Mouse (Mus musculus) embryonic facial prominence, embryonic 10.5 days (tissue): ENCODE data around the gene Prkcsh. TPM values are rescaled to one million over a fixed set of nuclear protein-coding genes. Genes with fewer than 3 reads are reported as not detected.
A peak's percentile ranks its signal among the peaks of the same experiment; 100 is the strongest.

ENCODE experiments used
- DNase-seq: peaks from one replicate; pipeline ENCODE4 v3.0.0-alpha.2; 2017; ENCODE audit warnings: low spot score
- H3K27ac ChIP-seq: fragments of 300-500 bp; sonication (generic); replicated peaks from 2 replicates; pipeline ENCODE4 v1.5.1; 2016; ENCODE audit warnings: mild to moderate bottlenecking
- H3K27me3 ChIP-seq: fragments of 300-500 bp; sonication (generic); replicated peaks from 2 replicates; pipeline ENCODE4 v1.6.1; 2016; ENCODE audit warnings: low read depth, mild to moderate bottlenecking; ENCODE audit not compliant: poor library complexity, severe bottlenecking
- H3K36me3 ChIP-seq: fragments of 300-500 bp; sonication (generic); replicated peaks from 2 replicates; pipeline ENCODE4 v1.6.1; 2016; ENCODE audit warnings: mild to moderate bottlenecking, moderate library complexity
- H3K4me1 ChIP-seq: fragments of 300-500 bp; sonication (generic); 2 replicates; pipeline ENCODE4 v1.6.1; 2016
- H3K4me3 ChIP-seq: fragments of 300-500 bp; sonication (generic); 2 replicates; pipeline ENCODE4 v1.5.1; 2016; ENCODE audit warnings: mild to moderate bottlenecking, moderate library complexity
- H3K9me3 ChIP-seq: fragments of 300-500 bp; sonication (generic); 2 replicates; pipeline ENCODE4 v1.6.1; 2016; ENCODE audit warnings: mild to moderate bottlenecking
- WGBS: fragments of 180-500 bp; shearing (Covaris S2); methylation state at CpG from one replicate; pipeline ENCODE4 v1.1.7; 2016; 5-methylcytosine and 5-hydroxymethylcytosine counted together
- polyA plus RNA-seq: library from polyadenylated mRNA; unstranded; fragments of >200 nt; fragmentation: Nextera tagmentation; extraction: Ambion mirVana; gene quantifications from 2 replicates; pipeline ENCODE4 v1.2.1, GENCODE M21; 2016

The Prkcsh gene
- polyA plus RNA-seq, 1 experiment from 2014 or later = 107 TPM

DNA sequence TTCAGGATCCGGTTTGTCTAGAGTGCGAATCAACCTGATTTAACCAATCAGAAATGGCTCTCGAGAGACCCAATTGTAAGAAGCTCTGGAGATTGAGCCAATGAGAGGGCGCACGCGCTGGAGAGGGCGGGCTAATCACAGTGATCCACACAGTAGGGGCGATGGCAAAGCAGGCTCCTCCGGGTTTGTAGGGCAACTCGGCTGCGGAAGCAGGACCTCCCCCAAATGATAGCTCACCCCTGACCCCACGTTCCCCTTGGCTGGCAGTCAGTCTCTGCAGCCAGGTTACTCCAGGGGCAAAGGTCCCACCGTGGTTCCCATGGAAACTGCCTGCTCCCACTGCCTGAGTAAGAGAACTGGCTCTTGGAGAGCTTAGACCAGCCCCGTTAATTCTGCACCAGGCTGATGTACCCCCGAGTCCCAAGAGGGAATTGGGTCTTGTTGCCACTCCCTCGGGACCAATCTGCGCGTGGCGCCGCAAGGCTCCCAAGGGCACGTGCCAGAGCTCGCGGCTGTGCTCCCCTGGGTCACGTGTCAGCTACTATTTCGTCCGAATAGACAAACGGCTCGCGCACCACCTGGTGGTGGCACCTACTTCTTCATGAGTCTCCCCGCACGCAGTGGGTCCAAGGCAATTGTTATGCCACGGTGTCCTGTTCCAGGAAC lies 51.9 kb downstream of the Prkcsh start:
- peaks cover 40% of the 10 kb centered on the region for H3K4me1 ChIP-seq
- DNase-seq = peak; percentile 80
- H3K4me3 ChIP-seq = peak overlapping the region; percentile 41
- H3K36me3 ChIP-seq = peaks cover 28% of the 10 kb centered on the region
- no peak overlapping the region for H3K27ac ChIP-seq
- H3K9me3 ChIP-seq = no peaks in the 10 kb centered on the region
- WGBS = 2% methylated on average over 32 of the region's 32 CpGs
- H3K27me3 ChIP-seq = peaks cover 68% of the 10 kb centered on the region

DNA sequence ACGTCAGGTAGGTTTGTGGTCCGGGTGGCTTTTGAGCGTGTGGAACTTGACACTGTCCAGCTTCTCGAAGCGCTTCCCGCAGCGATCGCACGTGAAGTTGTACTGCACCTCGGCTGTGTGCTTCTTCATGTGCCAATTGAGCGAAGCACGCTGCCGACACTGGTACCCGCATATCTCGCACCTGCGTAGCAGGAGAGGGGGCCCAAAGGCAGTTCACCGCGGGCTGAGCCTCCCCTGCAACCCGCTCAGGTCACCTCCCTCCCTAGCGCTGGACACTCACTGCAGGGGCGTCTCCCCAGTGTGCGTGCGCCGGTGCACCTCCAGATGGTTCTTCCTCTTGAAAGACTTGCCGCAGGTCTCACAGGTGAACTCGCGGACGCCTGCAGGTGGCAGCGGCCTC lies 53.1 kb downstream of the Prkcsh start:
- peak; percentile 14 for DNase-seq
- Histone ChIP-seq H3K4me3 (no peak overlapping the region), H3K36me3 (peaks cover 35% of the 10 kb centered on the region), H3K27me3 (peaks cover 57% of the 10 kb centered on the region), H3K9me3 (no peaks in the 10 kb centered on the region), H3K27ac (no peak overlapping the region), H3K4me1 (peaks cover 28% of the 10 kb centered on the region)
- 36% methylated on average over 29 of the region's 29 CpGs for WGBS

DNA sequence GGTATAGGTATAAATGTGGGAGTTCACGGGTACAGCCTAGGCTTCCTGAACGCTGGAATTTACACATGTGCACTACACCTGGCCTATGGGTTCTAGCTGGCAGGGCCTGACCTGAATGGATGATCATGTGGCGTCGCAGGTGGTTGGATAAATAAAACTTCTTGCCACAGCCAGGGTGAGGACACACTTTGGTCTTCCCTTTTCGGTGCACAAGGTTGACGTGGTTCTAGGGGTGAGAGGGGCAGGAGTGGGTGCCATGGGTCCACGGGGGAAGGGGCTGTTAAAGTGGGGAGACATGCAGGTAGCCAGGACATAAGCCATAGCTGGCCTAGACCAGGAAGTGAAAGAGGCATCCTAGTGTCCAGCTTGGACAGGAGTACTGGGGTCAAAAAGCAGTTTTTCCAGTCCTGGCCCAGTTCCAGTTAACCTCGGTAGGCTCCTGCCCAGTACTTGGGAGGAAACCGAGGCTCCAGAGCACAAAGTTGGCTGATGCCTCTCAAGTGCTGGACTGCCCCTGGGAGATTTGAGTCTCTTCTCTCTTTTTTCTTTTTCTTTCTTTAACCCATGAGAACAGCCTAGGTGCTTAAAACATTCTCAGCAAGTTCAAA lies 53.8 kb downstream of the Prkcsh start:
- DNase-seq = no peak
- peaks cover 21% of the 10 kb centered on the region for H3K4me1 ChIP-seq
- 79% methylated on average over 9 of the region's 9 CpGs for WGBS
- no peak overlapping the region for H3K4me3 ChIP-seq
- no peaks in the 10 kb centered on the region for H3K9me3 ChIP-seq
- no peak overlapping the region for H3K27ac ChIP-seq
- H3K27me3 ChIP-seq = peaks cover 50% of the 10 kb centered on the region
- H3K36me3 ChIP-seq = peaks cover 42% of the 10 kb centered on the region

DNA sequence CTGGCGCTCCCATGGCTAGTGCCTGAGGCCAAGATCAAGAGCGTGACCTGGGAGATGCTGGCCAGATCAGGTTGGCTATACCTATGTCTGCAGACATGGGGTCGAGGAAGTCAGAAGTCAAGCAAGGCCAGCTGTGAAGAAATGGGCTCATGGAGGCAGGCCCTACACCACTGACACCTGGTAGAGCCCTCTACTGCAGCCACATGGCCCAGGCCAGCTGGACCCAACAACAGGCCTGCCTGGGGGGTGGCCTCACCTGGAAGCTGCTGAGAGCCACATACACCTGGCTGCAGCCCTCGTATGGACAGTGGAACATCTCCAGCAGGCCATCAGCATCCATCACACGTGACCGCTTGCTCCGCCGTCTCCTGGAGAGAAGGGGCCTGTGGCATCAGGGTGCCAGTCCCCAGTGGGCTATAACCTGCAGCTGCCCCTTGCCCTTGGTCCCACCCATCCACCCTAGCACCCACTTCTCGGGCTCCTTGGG lies 54.5 kb downstream of the Prkcsh start:
- Histone ChIP-seq H3K27ac (no peak overlapping the region), H3K4me3 (no peak overlapping the region), H3K36me3 (peaks cover 49% of the 10 kb centered on the region), H3K9me3 (no peaks in the 10 kb centered on the region), H3K27me3 (peaks cover 43% of the 10 kb centered on the region), H3K4me1 (peaks cover 15% of the 10 kb centered on the region)
- no peak for DNase-seq
- 90% methylated on average over 9 of the region's 9 CpGs for WGBS

DNA sequence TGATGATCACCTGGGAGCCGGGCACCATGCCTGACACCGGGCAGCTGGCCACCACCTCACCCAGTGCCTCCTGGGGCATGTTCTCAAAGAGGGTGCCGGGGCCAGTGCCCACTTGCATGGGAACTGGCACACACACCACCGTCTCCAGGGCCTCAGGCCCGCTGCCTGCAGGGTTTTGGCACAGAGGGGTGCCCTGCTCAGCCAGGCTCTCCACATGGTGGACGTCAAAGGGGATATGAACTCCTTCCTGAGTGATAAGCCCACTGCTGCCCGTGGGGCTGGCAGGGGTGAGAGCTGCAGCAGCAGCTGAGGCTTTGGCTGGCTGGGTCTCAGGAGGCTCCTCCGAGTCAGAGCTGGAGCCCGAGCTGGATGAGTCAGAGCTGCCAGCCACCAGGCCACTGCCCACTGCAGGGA lies 55.4 kb downstream of the Prkcsh start:
- no peak overlapping the region for H3K27ac ChIP-seq
- H3K4me1 ChIP-seq = peaks cover 15% of the 10 kb centered on the region
- no peak overlapping the region for H3K4me3 ChIP-seq
- no peaks in the 10 kb centered on the region for H3K9me3 ChIP-seq
- peaks cover 58% of the 10 kb centered on the region for H3K36me3 ChIP-seq
- DNase-seq = no peak
- H3K27me3 ChIP-seq = peaks cover 34% of the 10 kb centered on the region
- WGBS = 89% methylated on average over 9 of the region's 9 CpGs

DNA sequence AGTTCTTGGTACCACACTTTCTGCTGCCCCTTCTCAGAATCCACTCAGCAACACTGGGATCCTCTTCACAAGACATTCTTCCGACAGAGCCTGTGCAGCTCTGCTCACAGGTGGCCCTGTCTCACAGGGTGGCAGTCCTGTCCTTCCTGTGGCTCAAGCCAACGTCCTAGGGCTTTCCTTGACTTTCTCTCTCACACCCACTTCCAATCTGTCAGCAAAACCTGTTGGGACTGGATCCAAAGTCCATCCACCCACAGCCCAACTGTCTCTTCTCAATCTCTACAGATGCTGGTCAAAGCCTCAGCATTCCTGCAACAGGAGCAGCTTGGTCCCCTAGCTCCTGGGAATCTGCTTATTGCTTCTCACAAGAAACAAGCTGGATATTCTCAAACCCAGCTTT lies 58.7 kb downstream of the Prkcsh start:
- WGBS = 80% methylated on average over 2 of the region's 2 CpGs
- no peak for DNase-seq
- no peak overlapping the region for H3K27ac ChIP-seq
- no peaks in the 10 kb centered on the region for H3K4me1 ChIP-seq
- peaks cover 2% of the 10 kb centered on the region; the same call in 1 of the 2 replicates for H3K27me3 ChIP-seq
- H3K4me3 ChIP-seq = no peak overlapping the region
- H3K36me3 ChIP-seq = peaks cover 92% of the 10 kb centered on the region
- H3K9me3 ChIP-seq = no peaks in the 10 kb centered on the region

Other genes starting within 250 kb of the Prkcsh start
- gene Spc24, start 242.5 kb upstream of the Prkcsh start, polyA plus RNA-seq = 187 TPM in 2 replicates
- 15.3 and 17.8 TPM in 2 replicates for gene Kank2, start 204.1 kb upstream of the Prkcsh start, polyA plus RNA-seq
- gene Angptl8, start 167.3 kb upstream of the Prkcsh start, polyA plus RNA-seq = 0.48 and 0.52 TPM in 2 replicates
- 27.2 and 28.0 TPM in 2 replicates for gene Dock6, start 150.2 kb upstream of the Prkcsh start, polyA plus RNA-seq
- 5.4 and 6.9 TPM in 2 replicates for gene Rab3d, start 84.6 kb upstream of the Prkcsh start, polyA plus RNA-seq
- gene Ccdc159, start 75.3 kb upstream of the Prkcsh start, polyA plus RNA-seq = 3.3 and 3.5 TPM in 2 replicates
- gene Tmem205, start 75.2 kb upstream of the Prkcsh start, polyA plus RNA-seq = 31.1 and 33.1 TPM in 2 replicates
- 9.5 and 9.6 TPM in 2 replicates for gene Plppr2, start 65.8 kb upstream of the Prkcsh start, polyA plus RNA-seq
- gene Swsap1, start 47.1 kb upstream of the Prkcsh start, polyA plus RNA-seq = 7.1 and 8.0 TPM in 2 replicates
- 7.9 and 8.6 TPM in 2 replicates for gene Epor, start 39.3 kb upstream of the Prkcsh start, polyA plus RNA-seq
- 4.0 and 5.6 TPM in 2 replicates for gene Rgl3, start 13.4 kb upstream of the Prkcsh start, polyA plus RNA-seq
- gene Ccdc151, start 172 bp upstream of the Prkcsh start, polyA plus RNA-seq = 3.8 and 4.0 TPM in 2 replicates
- 8.2 and 10.1 TPM in 2 replicates for gene Elavl3, start 49.2 kb downstream of the Prkcsh start, polyA plus RNA-seq
- gene Gm49318, start 68.5 kb downstream of the Prkcsh start, polyA plus RNA-seq = not detected in 2 replicates
- gene Zfp653, start 68.6 kb downstream of the Prkcsh start, polyA plus RNA-seq = 9.1 and 10.2 TPM in 2 replicates
- 38.6 and 41.7 TPM in 2 replicates for gene Ecsit, start 82.6 kb downstream of the Prkcsh start, polyA plus RNA-seq
- gene Cnn1, start 96.4 kb downstream of the Prkcsh start, polyA plus RNA-seq = 1.3 and 3.1 TPM in 2 replicates
- gene Elof1, start 114.4 kb downstream of the Prkcsh start, polyA plus RNA-seq = 241 and 245 TPM in 2 replicates
- 16.6 and 17.5 TPM in 2 replicates for gene Acp5, start 132.9 kb downstream of the Prkcsh start, polyA plus RNA-seq
- gene Pigyl, start 154.0 kb downstream of the Prkcsh start, polyA plus RNA-seq = 45.1 and 48.2 TPM in 2 replicates
- 0.24 and 0.26 TPM in 2 replicates for gene Zfp872, start 185.3 kb downstream of the Prkcsh start, polyA plus RNA-seq
- gene Zfp809, start 222.9 kb downstream of the Prkcsh start, polyA plus RNA-seq = 11.2 and 12.7 TPM in 2 replicates